Comparison of ENCODE assay signal across 51 mouse cellular contexts in genomic region chr10:52377813-52378212, GRCm38 (mm10). TPM values are rescaled to one million over a fixed set of nuclear protein-coding genes. Genes with fewer than 3 reads are reported as not detected.
"Had no signal": no experiment of that assay in that cellular context is flagged by ENCODE, and none has a peak within 500 bp of the region (broad histone marks: within the 10 kb centered on the region; RNA-seq: fewer than 3 reads in every experiment).

No protein-coding gene starts in this region.

- H3K4me1 ChIP-seq: intestine, embryonic 15.5 days had no signal

- H3K9me3 ChIP-seq: heart, embryonic 10.5 days; heart, embryonic 12.5 days; heart, embryonic 13.5 days; heart, embryonic 15.5 days; hindbrain, embryonic 10.5 days; hindbrain, embryonic 12.5 days; hindbrain, embryonic 13.5 days; hindbrain, embryonic 15.5 days; intestine, embryonic 15.5 days; kidney, embryonic 15.5 days had no signal

- H3K27me3 ChIP-seq: heart, embryonic 12.5 days; heart, embryonic 13.5 days; heart, embryonic 15.5 days; hindbrain, embryonic 12.5 days; hindbrain, embryonic 13.5 days; hindbrain, embryonic 15.5 days; intestine, embryonic 15.5 days; kidney, embryonic 15.5 days had no signal

- DNase-seq: heart, postnatal 10 days; heart, postnatal 14 days; heart, postnatal 36 days; heart, postnatal 4 days; kidney, adult 11 months; kidney, adult 18-20 months; kidney, adult 2 months; kidney, adult 8-10 months; kidney, adult 9 months; kidney, postnatal 10 days; kidney, postnatal 14 days; kidney, postnatal 25 days; kidney, postnatal 36 days; kidney, postnatal 4 days; layer of hippocampus, adult 9-11 months; layer of hippocampus, postnatal 36 days had no signal

- H3K27ac ChIP-seq: heart, embryonic 10.5 days; heart, embryonic 13.5 days; heart, embryonic 15.5 days; hindbrain, embryonic 10.5 days; hindbrain, embryonic 12.5 days; hindbrain, embryonic 13.5 days; hindbrain, embryonic 14.5 days; hindbrain, embryonic 15.5 days; hindbrain, postnatal 0 days; intestine, embryonic 15.5 days; kidney, embryonic 15.5 days; kidney, postnatal 0 days; layer of hippocampus, adult 2 months had no signal

- H3K36me3 ChIP-seq: heart, embryonic 12.5 days; heart, embryonic 15.5 days; hindbrain, embryonic 10.5 days; hindbrain, embryonic 12.5 days; hindbrain, embryonic 13.5 days; hindbrain, embryonic 15.5 days; intestine, embryonic 15.5 days; kidney, embryonic 15.5 days had no signal

- H3K4me3 ChIP-seq: heart, embryonic 10.5 days; heart, embryonic 12.5 days; heart, embryonic 13.5 days; heart, embryonic 15.5 days; hindbrain, embryonic 10.5 days; hindbrain, embryonic 12.5 days; hindbrain, embryonic 13.5 days; hindbrain, embryonic 15.5 days; intestine, embryonic 15.5 days; kidney, embryonic 15.5 days; layer of hippocampus, adult 2 months had no signal

- H3K9ac ChIP-seq: heart, embryonic 12.5 days; heart, embryonic 13.5 days; heart, embryonic 15.5 days; hindbrain, embryonic 12.5 days; hindbrain, embryonic 13.5 days; hindbrain, embryonic 14.5 days; hindbrain, embryonic 15.5 days; intestine, embryonic 15.5 days; kidney, embryonic 15.5 days had no signal

RNA-seq across cellular contexts. Expression of gene Nepn, which starts 11.0 kb away (rescaled TPM):
- total RNA-seq: heart, postnatal 10 days; hematopoietic stem cell, adult 5-6 weeks; hindbrain, postnatal 0 days; layer of hippocampus, adult 18-20 months; layer of hippocampus, adult 2 months; layer of hippocampus, adult 8-10 months; layer of hippocampus, postnatal 10 days; layer of hippocampus, postnatal 14 days; layer of hippocampus, postnatal 25 days; layer of hippocampus, postnatal 36 days; left cerebral cortex, adult 18-20 months had no signal
- polyA plus RNA-seq: heart, embryonic 12.5 days; heart, embryonic 13.5 days; heart, embryonic 14.5 days; heart, embryonic 15.5 days; heart, embryonic 16.5 days; heart, postnatal 0 days; hindbrain, embryonic 10.5 days; hindbrain, embryonic 11.5 days; hindbrain, embryonic 12.5 days; hindbrain, embryonic 13.5 days; hindbrain, embryonic 14.5 days; hindbrain, embryonic 15.5 days; hindbrain, embryonic 16.5 days; hindbrain, postnatal 0 days; inflammation-experienced regulatory T-cells, adult 6 months; kidney, embryonic 14.5 days; kidney, embryonic 15.5 days; large intestine, adult 2 months had no signal

RNA-seq across cellular contexts. Expression of gene Gm26741, which starts 19.2 kb away (rescaled TPM):
- total RNA-seq: heart, postnatal 10 days; heart, postnatal 14 days; heart, postnatal 25 days; heart, postnatal 36 days; heart, postnatal 4 days; hematopoietic stem cell, adult 5-6 weeks; hindbrain, postnatal 0 days; layer of hippocampus, adult 18-20 months; layer of hippocampus, adult 2 months; layer of hippocampus, adult 8-10 months; layer of hippocampus, postnatal 10 days; layer of hippocampus, postnatal 14 days; layer of hippocampus, postnatal 25 days; layer of hippocampus, postnatal 36 days; left cerebral cortex, adult 18-20 months had no signal
- polyA plus RNA-seq: heart, embryonic 10.5 days; heart, embryonic 11.5 days; heart, embryonic 12.5 days; heart, embryonic 13.5 days; heart, embryonic 14.5 days; heart, embryonic 15.5 days; heart, embryonic 16.5 days; heart, postnatal 0 days; hindbrain, embryonic 10.5 days; hindbrain, embryonic 11.5 days; hindbrain, embryonic 12.5 days; hindbrain, embryonic 13.5 days; hindbrain, embryonic 14.5 days; hindbrain, embryonic 15.5 days; hindbrain, embryonic 16.5 days; hindbrain, postnatal 0 days; inflammation-experienced regulatory T-cells, adult 6 months; intestine, embryonic 14.5 days; intestine, embryonic 15.5 days; intestine, embryonic 16.5 days; intestine, postnatal 0 days; kidney, adult 2 months; kidney, embryonic 14.5 days; kidney, embryonic 15.5 days; kidney, embryonic 16.5 days; kidney, postnatal 0 days; large intestine, adult 2 months had no signal
